Mouse (Mus musculus) midbrain, embryonic 14.5 days (tissue): ENCODE data around the gene Rgp1. TPM values are rescaled to one million over a fixed set of nuclear protein-coding genes. Genes with fewer than 3 reads are reported as not detected.

ENCODE experiments used
- ATAC-seq: fragments of 200-750 bp; cut with Nextera tagmentation; 2 replicates; pipeline ENCODE4 v1.8.0; 2017; ENCODE audit warnings: moderate number of reproducible peaks, moderate library complexity; ENCODE audit not compliant: low FRiP score, low TSS enrichment
- DNase-seq: peaks from one replicate; pipeline ENCODE4 v3.0.0-alpha.2; 2015
- H3K27ac ChIP-seq: fragments of 300-500 bp; sonication (generic); replicated peaks from 2 replicates; pipeline ENCODE4 v1.5.1; 2014; ENCODE audit warnings: mild to moderate bottlenecking, low read depth, low read length, moderate library complexity
- H3K27me3 ChIP-seq: fragments of 300-500 bp; sonication (generic); 2 replicates; pipeline ENCODE4 v1.6.1; 2014; ENCODE audit warnings: low read length, control low read depth, mixed read lengths; ENCODE audit not compliant: control insufficient read depth, insufficient read depth
- H3K36me3 ChIP-seq: fragments of 300-500 bp; sonication (generic); 2 replicates; pipeline ENCODE4 v1.6.1; 2014; ENCODE audit warnings: low read length, control low read depth; ENCODE audit not compliant: control insufficient read depth, insufficient read depth
- H3K4me1 ChIP-seq: fragments of 300-500 bp; sonication (generic); 2 replicates; pipeline ENCODE4 v1.6.1; 2014; ENCODE audit warnings: mild to moderate bottlenecking, antibody characterized with exemption, low read length, control low read depth; ENCODE audit not compliant: control insufficient read depth, insufficient read depth
- H3K4me2 ChIP-seq: fragments of 300-500 bp; sonication (generic); 2 replicates; pipeline ENCODE4 v1.6.1; 2014; ENCODE audit warnings: mild to moderate bottlenecking, low read length, moderate library complexity
- H3K4me3 ChIP-seq: fragments of 300-500 bp; sonication (generic); replicated peaks from 2 replicates; pipeline ENCODE4 v1.5.1; 2014; ENCODE audit warnings: low read depth, low read length
- H3K9ac ChIP-seq: fragments of 300-500 bp; sonication (generic); replicated peaks from 2 replicates; pipeline ENCODE4 v1.6.1; 2014; ENCODE audit warnings: mild to moderate bottlenecking, low read length, moderate library complexity
- H3K9me3 ChIP-seq: fragments of 300-500 bp; sonication (generic); 2 replicates; pipeline ENCODE4 v1.6.1; 2016; ENCODE audit warnings: low read length, control low read depth, mixed read lengths; ENCODE audit not compliant: control insufficient read depth
- WGBS: fragments of 180-500 bp; shearing (Covaris S2); extraction: QIAGEN DNeasy Blood & Tissue Kit; methylation state at CpG from one replicate; pipeline ENCODE4 v1.1.7; 2014; 5-methylcytosine and 5-hydroxymethylcytosine counted together
- polyA plus RNA-seq: library from polyadenylated mRNA; unstranded; fragments of >200 nt; fragmentation: Nextera tagmentation; extraction: Ambion mirVana; gene quantifications from 2 replicates; pipeline ENCODE4 v1.2.1, GENCODE M21; 2014

Gene Rgp1
- 27.2 and 28.5 TPM in 2 replicates for polyA plus RNA-seq

DNA sequence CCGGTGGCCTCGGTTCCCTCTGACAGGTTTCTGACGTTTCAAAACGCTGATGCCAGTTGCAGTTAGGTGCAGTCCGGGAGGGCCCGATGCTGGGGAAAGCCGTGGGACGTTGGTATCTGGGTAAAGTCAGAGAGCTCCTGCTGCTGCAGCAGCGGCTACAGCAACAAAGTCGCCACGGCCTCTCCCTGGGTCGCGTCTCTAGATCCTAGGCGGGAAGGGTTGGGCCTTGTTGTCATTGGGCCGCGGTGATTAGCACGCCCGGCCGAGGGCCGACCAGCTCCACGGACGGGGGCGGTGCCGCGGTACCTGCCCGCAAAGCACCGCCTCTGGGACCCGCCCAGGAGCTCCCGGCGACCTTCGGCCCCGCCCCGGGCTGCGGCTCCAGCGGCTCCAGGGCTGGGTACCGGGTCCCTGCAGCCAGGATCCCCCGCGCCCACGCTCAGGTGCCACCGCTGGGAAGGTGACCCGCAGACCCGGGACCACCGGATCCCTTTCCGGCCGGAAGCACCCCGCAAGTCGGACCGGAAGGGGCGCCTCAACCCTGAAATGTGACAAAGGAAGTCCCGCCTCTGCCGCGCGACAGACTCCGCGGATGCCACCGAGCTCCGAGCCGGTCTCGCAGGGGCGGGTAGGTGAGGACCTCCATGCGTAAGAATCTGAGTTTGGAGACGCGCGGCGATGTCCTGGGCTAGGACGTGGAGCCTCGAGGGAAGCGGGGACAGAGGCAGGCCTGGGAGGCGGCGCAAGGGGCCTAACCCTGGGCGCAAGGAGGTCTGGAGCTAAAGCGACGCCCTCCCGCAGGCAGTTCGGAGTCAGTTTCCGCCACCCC is at the start of gene Rgp1, which contains the start of gene Gba2:
Rgp1 (plus strand) TSS at position 340 of the 829 bp plus-strand sequence.
Gba2 (minus strand) TSS at position 498 of the 829 bp plus-strand sequence.
- Histone ChIP-seq H3K36me3 (peaks cover 38% of the 10 kb centered on the region), H3K9ac (peak within 1 kb of the TSS; percentile 88), H3K4me1 (peaks cover 39% of the 10 kb centered on the region), H3K9me3 (no peaks in the 10 kb centered on the region), H3K27me3 (no peaks in the 10 kb centered on the region), H3K4me3 (peak within 1 kb of the TSS; percentile 85), H3K27ac (peak within 1 kb of the TSS; percentile 85), H3K4me2 (peak within 1 kb of the TSS; percentile 83)
- ATAC-seq: peak; percentile 82
- DNase-seq: peak; percentile 91
- whole genome bisulfite sequencing: under 1% methylated on average over 76 of the region's 76 CpGs

DNA sequence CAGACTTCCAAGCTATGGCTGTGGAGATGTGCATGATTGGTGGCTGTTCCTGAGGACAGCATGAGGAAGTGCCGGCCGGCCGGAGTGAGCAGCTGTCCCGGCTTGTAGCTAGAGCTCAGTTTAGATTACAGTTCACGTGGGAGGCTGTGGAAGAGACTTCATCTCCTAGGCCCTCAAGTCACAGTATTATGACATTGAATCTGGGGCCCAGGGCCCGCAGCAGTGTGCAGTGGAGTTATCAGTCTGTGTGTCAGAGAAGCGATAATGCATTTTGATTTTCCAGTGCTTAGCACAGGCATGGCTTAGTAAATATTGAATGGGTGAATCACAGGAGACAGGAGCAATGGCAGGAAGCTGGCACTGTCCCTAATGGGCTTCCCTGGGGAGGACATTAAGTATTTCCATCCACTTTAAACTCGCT is 48.4 kb upstream of the Rgp1 start:
- no peak for ATAC-seq
- Histone ChIP-seq H3K4me1 (no peaks in the 10 kb centered on the region), H3K36me3 (peaks cover 41% of the 10 kb centered on the region), H3K4me3 (no peak overlapping the region), H3K4me2 (no peak overlapping the region), H3K27me3 (0 out of 2 replicates have a peak, but pooled peaks cover 5% of the 10 kb centered on the region), H3K9ac (no peak overlapping the region), H3K27ac (no peak overlapping the region), H3K9me3 (no peaks in the 10 kb centered on the region)
- 73% methylated on average over 8 of the region's 8 CpGs for WGBS
- no peak for DNase-seq

DNA sequence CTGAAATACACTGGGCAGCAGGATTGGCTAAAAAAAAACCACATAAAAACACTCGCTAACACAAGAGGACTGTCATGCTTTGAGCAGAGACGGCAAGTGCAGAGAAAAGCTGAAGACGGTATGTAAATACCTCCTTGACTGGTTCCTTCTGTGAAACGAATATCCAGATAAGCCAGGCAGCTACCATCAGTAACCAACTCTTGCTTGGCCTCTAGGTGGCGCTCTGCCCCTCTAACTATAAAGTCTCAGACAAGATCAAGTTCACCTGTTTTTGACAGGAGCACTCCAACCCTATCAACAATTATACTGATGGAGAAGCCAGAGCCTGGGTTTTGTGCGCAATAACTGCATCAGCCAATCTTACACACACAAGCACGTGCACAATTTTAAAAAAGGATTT is 47.9 kb upstream of the Rgp1 start:
- WGBS: 21% methylated on average over 7 of the region's 7 CpGs
- 0 out of 2 replicates have a peak, but pooled peaks cover under 1% of the 10 kb centered on the region for H3K27me3 ChIP-seq
- H3K4me2 ChIP-seq: no peak overlapping the region
- ATAC-seq (no peak), DNase-seq (peak; percentile 85)
- no peak overlapping the region for H3K9ac ChIP-seq
- no peaks in the 10 kb centered on the region for H3K4me1 ChIP-seq
- peaks cover 46% of the 10 kb centered on the region for H3K36me3 ChIP-seq
- H3K4me3 ChIP-seq: no peak overlapping the region
- H3K27ac ChIP-seq: no peak overlapping the region
- H3K9me3 ChIP-seq: no peaks in the 10 kb centered on the region

DNA sequence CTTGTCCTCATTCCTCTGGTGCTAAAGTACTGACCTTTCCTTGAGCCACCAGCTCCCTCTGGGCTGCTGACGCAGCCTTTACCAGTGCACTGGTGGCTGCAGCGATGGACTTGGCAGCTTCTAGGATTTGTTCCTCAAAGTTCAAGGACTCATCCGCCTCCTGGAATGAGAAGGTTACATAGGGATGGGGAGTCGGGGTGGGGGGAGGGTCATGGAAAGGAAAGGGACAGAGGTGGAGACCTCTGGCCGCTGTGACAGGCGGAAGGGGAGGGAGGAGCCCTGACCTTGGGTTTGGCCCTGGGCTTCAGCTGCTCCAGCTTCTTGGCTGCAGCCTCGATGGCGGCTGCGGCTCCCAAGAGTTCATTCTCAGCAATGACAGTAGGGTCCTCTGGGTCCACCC is 45.2 kb upstream of the Rgp1 start:
- no peak overlapping the region for H3K4me2 ChIP-seq
- H3K27ac ChIP-seq: no peak overlapping the region
- H3K4me1 ChIP-seq: no peaks in the 10 kb centered on the region
- H3K4me3 ChIP-seq: no peak overlapping the region
- H3K27me3 ChIP-seq: no peaks in the 10 kb centered on the region
- WGBS: 92% methylated on average over 9 of the region's 9 CpGs
- no peak overlapping the region for H3K9ac ChIP-seq
- H3K36me3 ChIP-seq: peaks cover 71% of the 10 kb centered on the region
- ATAC-seq (no peak), DNase-seq (no peak)
- H3K9me3 ChIP-seq: no peaks in the 10 kb centered on the region

DNA sequence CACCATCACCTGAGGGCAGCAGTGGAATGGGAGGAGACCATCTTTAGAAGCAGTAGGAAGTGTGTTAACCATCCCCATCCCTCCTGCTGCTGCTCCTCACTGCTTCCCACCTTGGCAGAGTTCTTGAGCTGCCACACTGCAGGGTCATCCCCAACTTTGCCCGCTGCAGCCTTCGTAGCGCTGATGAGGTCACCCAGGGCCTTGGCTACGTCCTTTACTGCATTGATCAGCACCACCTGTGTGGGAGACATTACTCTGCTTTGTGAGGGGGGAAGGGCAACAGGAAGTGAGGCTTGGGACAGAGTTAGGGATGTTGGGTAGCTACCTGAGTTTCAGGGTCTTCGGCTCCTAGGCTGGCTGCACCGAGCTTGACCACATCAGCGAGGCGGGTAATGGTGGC is 42.9 kb upstream of the Rgp1 start:
- Histone ChIP-seq H3K4me1 (no peaks in the 10 kb centered on the region), H3K9me3 (no peaks in the 10 kb centered on the region), H3K4me2 (no peak overlapping the region), H3K36me3 (peaks cover 95% of the 10 kb centered on the region), H3K9ac (no peak overlapping the region), H3K4me3 (no peak overlapping the region), H3K27ac (no peak overlapping the region), H3K27me3 (no peaks in the 10 kb centered on the region)
- DNase-seq: no peak
- ATAC-seq: no peak
- 94% methylated on average over 8 of the region's 8 CpGs for WGBS

DNA sequence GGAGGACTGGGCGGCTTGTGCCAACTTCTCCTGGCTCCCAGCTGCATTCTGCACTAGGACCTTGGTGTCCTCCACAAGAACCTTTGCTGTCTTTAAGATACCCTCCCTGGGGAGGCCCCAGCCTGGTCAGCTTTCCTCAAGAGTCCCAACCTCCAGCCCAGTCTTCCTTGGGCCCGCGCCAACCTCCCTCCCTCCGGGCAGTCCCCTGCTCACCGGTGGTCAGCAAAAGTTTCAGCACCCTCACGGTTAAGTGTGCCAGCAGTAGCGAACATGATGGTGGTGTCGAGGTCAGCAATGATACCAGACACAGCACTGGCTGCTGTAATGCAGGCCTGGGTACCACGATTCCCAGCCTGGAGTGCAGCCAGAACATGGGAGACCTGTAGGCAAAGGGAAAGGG is 42.5 kb upstream of the Rgp1 start:
- Histone ChIP-seq H3K4me1 (no peaks in the 10 kb centered on the region), H3K36me3 (peaks cover 98% of the 10 kb centered on the region), H3K4me2 (no peak overlapping the region), H3K4me3 (no peak overlapping the region), H3K9me3 (no peaks in the 10 kb centered on the region), H3K27me3 (no peaks in the 10 kb centered on the region), H3K9ac (no peak overlapping the region), H3K27ac (no peak overlapping the region)
- no peak for DNase-seq
- WGBS: 95% methylated on average over 9 of the region's 9 CpGs
- no peak for ATAC-seq

DNA sequence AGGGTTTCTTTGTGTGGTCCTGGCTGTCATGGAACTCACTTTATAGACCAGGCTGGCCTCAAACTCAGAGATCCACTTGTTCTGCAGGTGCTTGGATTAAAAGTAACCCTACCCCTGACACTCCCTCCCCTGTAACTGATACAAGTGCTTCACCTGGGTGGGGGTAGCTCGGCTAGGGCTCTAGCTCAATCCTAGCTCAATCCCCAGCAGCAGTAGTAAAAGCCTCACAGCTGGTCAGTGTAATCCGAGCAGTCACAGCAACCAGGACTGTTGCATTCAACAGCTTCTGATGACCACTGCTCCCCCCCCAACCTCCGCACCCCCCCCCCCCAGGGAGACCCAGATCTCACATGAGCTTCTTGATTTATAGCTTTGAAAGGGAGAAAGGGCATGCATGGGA is 36.5 kb upstream of the Rgp1 start:
- 83% methylated on average over 3 of the region's 3 CpGs for WGBS
- H3K27ac ChIP-seq: no peak overlapping the region
- no peak overlapping the region for H3K9ac ChIP-seq
- DNase-seq (no peak), ATAC-seq (no peak)
- no peak overlapping the region for H3K4me3 ChIP-seq
- H3K27me3 ChIP-seq: no peaks in the 10 kb centered on the region
- H3K4me2 ChIP-seq: no peak overlapping the region
- no peaks in the 10 kb centered on the region for H3K9me3 ChIP-seq
- no peaks in the 10 kb centered on the region for H3K4me1 ChIP-seq
- peaks cover 97% of the 10 kb centered on the region for H3K36me3 ChIP-seq

DNA sequence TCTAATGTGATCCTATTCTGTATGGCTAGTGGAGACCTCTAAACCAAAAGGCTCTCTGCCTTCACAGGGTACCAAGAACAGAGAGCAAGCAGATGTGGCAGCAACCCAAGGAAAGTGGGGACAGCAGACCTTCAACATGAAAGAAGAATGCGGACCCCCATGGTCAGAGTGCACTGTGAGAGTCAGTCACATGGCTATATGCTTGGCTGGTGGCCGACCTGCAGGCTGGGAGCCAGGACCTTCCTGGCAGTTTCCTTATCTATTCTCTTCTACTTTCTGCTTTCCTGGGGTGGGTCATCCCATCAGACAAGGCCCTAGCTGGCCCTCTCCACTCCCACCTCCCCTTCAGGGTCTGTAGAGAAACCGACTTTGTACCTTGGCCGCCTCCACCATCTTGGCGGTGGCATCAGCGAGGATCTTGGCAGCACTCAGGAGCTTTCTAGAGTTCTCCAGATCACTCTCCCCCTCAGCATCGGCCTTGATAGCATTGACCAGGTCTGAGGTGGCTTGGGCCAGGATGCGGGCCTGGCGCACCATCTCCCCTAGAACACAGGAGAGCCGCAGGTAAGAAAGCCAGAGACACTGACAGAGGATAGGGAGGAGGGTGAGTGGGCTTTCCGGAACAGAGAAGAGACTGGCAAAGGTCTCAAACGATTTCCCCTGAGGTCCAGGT is 32.0 kb upstream of the Rgp1 start:
- Histone ChIP-seq H3K4me2 (no peak overlapping the region), H3K27ac (no peak overlapping the region), H3K9me3 (no peaks in the 10 kb centered on the region), H3K4me3 (no peak overlapping the region), H3K9ac (no peak overlapping the region), H3K4me1 (no peaks in the 10 kb centered on the region), H3K27me3 (no peaks in the 10 kb centered on the region), H3K36me3 (peaks cover 100% of the 10 kb centered on the region)
- no peak for DNase-seq
- WGBS: 95% methylated on average over 12 of the region's 12 CpGs
- ATAC-seq: no peak
